Mouse (Mus musculus) lung, embryonic 15.5 days (tissue): ENCODE measurements around the gene Ccdc28b. TPM values are rescaled to one million over a fixed set of nuclear protein-coding genes. Genes with fewer than 3 reads are reported as not detected.

ENCODE experiments used
- ATAC-seq: fragments of 200-750 bp; cut with Nextera tagmentation; 2 replicates; pipeline ENCODE4 v1.8.0; 2017; ENCODE audit warnings: moderate number of reproducible peaks, borderline replicate concordance; ENCODE audit not compliant: low FRiP score, low TSS enrichment; ENCODE audit errors: extremely low read depth
- H3K27ac ChIP-seq: fragments of 300-500 bp; sonication (generic); 2 replicates; pipeline ENCODE4 v1.5.1; 2015; ENCODE audit warnings: moderate library complexity, mild to moderate bottlenecking, inconsistent platforms
- H3K27me3 ChIP-seq: fragments of 300-500 bp; sonication (generic); 2 replicates; pipeline ENCODE4 v1.6.1; 2015; ENCODE audit warnings: inconsistent platforms
- H3K36me3 ChIP-seq: fragments of 300-500 bp; sonication (generic); 2 replicates; pipeline ENCODE4 v1.6.1; 2015; ENCODE audit warnings: inconsistent platforms
- H3K4me1 ChIP-seq: fragments of 300-500 bp; sonication (generic); 2 replicates; pipeline ENCODE4 v1.6.1; 2015; ENCODE audit warnings: inconsistent platforms
- H3K4me2 ChIP-seq: fragments of 300-500 bp; sonication (generic); 2 replicates; pipeline ENCODE4 v1.6.1; 2015; ENCODE audit warnings: inconsistent platforms, mild to moderate bottlenecking, moderate library complexity
- H3K4me3 ChIP-seq: fragments of 300-500 bp; sonication (generic); 2 replicates; pipeline ENCODE4 v1.5.1; 2015; ENCODE audit warnings: mild to moderate bottlenecking, inconsistent platforms
- H3K9ac ChIP-seq: fragments of 300-500 bp; sonication (generic); 2 replicates; pipeline ENCODE4 v1.6.1; 2015; ENCODE audit warnings: inconsistent platforms
- H3K9me3 ChIP-seq: fragments of 300-500 bp; sonication (generic); 2 replicates; pipeline ENCODE4 v1.6.1; 2016; ENCODE audit warnings: inconsistent platforms
- WGBS: fragments of 180-500 bp; shearing (Covaris S2); methylation state at CpG from one replicate; pipeline ENCODE4 v1.1.7; 2015; 5-methylcytosine and 5-hydroxymethylcytosine counted together
- polyA plus RNA-seq: library from polyadenylated mRNA; unstranded; fragments of >200 nt; fragmentation: Nextera tagmentation; extraction: Ambion mirVana; gene quantifications from 2 replicates; pipeline ENCODE4 v1.2.1, GENCODE M21; 2015

Ccdc28b gene
- polyA plus RNA-seq, 1 experiment from 2014 or later, result 59.5 TPM

DNA sequence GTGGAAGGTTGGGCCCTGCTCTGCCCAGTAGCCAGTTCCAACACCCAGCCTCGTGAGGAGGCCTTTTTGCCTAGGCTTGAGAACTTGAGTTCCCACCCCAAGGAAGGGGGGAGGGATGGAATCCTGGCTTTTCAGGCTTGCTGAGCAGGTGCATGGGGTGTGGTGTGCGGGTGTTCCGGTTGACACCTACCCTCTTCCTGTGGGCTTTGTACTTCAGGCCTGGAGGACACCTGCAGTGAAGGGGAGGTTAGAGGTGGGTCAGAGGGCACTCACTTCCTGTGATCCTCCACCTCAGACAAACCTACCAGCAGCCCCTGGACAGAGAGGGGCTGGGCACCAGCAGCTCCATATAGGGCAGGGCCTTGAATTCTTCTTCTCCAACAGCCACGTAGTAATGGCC is 13.7 kb downstream of the Ccdc28b start:
- peaks cover 10% of the 10 kb centered on the region; the same call in 1 of the 2 replicates for H3K4me1 ChIP-seq
- H3K36me3 ChIP-seq, result peaks cover 30% of the 10 kb centered on the region
- WGBS, result 81% methylated on average over 4 of the region's 4 CpGs
- H3K9ac ChIP-seq, result no peak overlapping the region
- no peak overlapping the region for H3K27ac ChIP-seq
- H3K27me3 ChIP-seq, result no peaks in the 10 kb centered on the region
- H3K4me3 ChIP-seq, result no peak overlapping the region
- no peak overlapping the region for H3K4me2 ChIP-seq
- H3K9me3 ChIP-seq, result no peaks in the 10 kb centered on the region
- ATAC-seq, result peak; percentile 20; the same call in 1 of the 2 replicates

DNA sequence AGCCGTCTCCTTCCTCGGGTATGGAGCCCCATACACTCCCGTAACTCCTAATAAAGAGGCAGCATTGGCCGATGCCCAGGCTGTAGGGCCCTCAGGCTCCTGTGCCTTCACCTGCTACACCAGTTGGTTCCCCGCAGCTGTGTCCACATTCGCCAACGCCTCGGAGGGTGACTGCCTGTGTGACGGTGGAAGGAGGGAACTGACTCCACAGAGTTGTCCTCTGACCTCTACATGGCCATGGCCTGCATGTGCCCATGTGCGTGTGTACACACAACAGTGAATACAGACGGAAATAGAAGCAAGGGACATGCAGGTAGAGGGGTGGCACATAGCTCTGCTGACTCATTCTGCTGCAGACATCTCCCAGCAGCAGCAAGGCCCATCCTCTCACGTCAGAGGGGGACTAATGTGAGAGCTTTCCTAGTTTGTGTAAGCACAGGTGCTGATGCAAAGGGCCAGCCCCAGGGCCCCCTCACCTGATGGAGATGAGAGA is 14.6 kb downstream of the Ccdc28b start:
- Histone ChIP-seq H3K4me1 (peaks cover 7% of the 10 kb centered on the region; the same call in 1 of the 2 replicates), H3K4me2 (no peak overlapping the region), H3K9me3 (no peaks in the 10 kb centered on the region), H3K9ac (no peak overlapping the region), H3K4me3 (no peak overlapping the region), H3K27me3 (no peaks in the 10 kb centered on the region), H3K36me3 (peaks cover 38% of the 10 kb centered on the region), H3K27ac (no peak overlapping the region)
- 0 out of 2 replicates have a peak, but pooled peaks have one; percentile 19 for ATAC-seq
- WGBS, result 77% methylated on average over 12 of the region's 12 CpGs

DNA sequence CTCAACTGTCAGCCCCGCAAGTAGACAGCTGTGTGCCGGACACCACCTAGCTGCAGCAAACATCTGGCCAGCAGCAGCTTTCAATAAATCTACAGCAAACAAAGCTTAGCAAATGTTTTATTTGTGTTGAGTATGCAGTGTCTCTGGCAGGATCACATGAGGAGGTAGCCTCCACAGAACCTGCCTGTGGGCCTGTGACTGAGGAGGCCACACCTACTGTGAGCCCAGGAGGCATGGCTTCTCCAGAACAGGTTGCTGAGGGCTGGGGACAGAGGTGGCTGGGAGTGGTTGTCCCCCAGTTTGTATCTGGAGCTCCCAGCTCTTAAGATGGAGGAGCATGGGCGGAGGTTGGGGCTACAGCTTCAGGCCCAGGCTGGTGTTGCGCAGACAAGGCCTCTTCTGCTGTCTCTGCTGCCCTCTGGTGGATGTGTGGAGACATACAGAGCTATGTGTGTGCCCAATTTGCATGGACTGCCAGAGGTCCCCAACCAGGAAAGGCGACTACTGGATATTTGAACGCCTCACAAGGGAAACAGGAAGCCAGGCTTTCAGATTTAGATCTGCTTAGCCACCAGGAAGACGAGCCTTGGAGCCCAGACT is 15.2 kb downstream of the Ccdc28b start:
- WGBS, result 30% methylated on average over 7 of the region's 7 CpGs
- peak overlapping the region; percentile 13; the same call in 1 of the 2 replicates for H3K27ac ChIP-seq
- no peaks in the 10 kb centered on the region for H3K9me3 ChIP-seq
- no peaks in the 10 kb centered on the region for H3K27me3 ChIP-seq
- H3K4me3 ChIP-seq, result no peak overlapping the region
- peaks cover 45% of the 10 kb centered on the region for H3K36me3 ChIP-seq
- H3K4me2 ChIP-seq, result no peak overlapping the region
- 0 out of 2 replicates have a peak, but pooled peaks cover under 1% of the 10 kb centered on the region for H3K4me1 ChIP-seq
- H3K9ac ChIP-seq, result no peak overlapping the region
- ATAC-seq, result peak; percentile 68; the same call in 1 of the 2 replicates

DNA sequence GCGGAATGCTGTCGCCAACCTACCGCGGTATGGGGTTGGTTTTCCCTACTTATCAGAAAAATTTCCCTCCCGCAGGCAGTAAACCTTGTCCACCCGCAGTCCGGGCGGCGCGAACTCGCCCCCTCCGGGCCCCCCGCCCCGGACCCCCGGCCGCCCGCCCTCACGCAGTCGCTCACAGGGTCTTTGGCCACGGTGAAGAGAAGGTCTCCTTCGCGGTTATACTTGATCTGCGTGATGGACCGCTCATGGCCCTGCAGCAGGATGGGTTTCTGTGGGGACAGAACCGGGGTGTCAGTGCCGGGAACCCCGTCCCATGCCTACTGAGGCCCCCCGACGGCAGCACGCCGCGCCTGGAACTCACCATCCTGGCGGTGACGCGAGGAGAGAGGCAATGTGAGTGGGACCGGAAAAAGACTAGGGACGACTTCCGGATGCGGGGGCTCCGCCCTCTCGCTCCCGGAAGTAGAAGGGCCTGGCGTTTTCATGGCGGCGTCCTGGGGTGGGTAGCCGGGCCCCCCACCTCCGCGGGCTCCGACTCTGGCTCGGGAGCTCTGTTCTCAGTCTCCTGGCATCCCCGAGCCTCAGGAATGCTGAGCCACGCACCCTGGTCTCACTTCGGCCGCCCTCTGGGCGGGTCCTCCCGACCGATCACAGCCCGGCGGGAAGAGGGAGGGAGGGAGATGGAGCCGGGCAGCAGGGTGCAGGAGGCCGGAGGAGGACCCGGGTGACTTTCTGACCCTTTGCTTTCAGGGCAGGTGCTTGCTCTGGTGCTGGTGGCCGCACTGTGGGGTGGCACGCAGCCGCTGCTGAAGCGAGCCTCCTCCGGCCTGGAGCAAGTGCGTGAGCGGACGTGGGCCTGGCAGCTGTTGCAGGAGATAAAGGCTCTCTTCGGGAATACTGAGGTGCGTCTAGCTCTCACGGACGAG is 23.3 kb downstream of the Ccdc28b start, which contains the start of the genes Eif3i and Tmem234:
Gene Eif3i (minus strand): TSS at position 416 of the 926 bp plus-strand sequence.
Gene Tmem234 (plus strand): TSS at position 436 of the 926 bp plus-strand sequence.
- Histone ChIP-seq H3K27me3 (no peaks in the 10 kb centered on the region), H3K4me3 (peak within 1 kb of the TSS; percentile 64), H3K4me1 (peaks cover 24% of the 10 kb centered on the region), H3K9me3 (no peaks in the 10 kb centered on the region), H3K4me2 (peak within 1 kb of the TSS; percentile 77), H3K27ac (peak within 1 kb of the TSS; percentile 49), H3K9ac (peak within 1 kb of the TSS; percentile 67), H3K36me3 (peaks cover 43% of the 10 kb centered on the region)
- under 1% methylated on average over 70 of the region's 74 CpGs for WGBS
- ATAC-seq, result peak; percentile 87

DNA sequence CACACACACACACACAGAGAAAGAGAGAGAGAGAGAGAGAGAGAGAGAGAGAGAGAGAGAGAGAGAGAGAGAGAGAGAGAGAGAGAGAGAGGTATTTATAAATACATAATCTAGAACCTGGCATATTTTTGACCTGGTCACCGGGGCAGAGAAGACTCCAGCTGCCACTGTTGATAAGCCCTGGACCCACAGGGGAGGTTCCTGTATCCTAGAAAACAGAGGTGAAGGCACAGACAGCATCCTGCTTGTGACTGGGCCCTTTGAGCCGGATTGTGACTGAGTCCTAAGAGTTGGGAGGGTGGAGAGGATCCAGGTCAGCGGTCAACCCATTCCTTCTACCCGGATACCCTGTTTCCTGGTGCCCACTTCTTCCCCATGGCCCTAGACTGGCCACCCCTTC is 34.9 kb downstream of the Ccdc28b start:
- no peak overlapping the region for H3K4me3 ChIP-seq
- no peaks in the 10 kb centered on the region for H3K9me3 ChIP-seq
- H3K27me3 ChIP-seq, result no peaks in the 10 kb centered on the region
- no peak overlapping the region for H3K27ac ChIP-seq
- H3K4me1 ChIP-seq, result peaks cover 12% of the 10 kb centered on the region
- H3K9ac ChIP-seq, result no peak overlapping the region
- H3K36me3 ChIP-seq, result peaks cover 33% of the 10 kb centered on the region
- ATAC-seq, result no peak
- H3K4me2 ChIP-seq, result no peak overlapping the region
- 76% methylated on average over 4 of the region's 4 CpGs for WGBS

DNA sequence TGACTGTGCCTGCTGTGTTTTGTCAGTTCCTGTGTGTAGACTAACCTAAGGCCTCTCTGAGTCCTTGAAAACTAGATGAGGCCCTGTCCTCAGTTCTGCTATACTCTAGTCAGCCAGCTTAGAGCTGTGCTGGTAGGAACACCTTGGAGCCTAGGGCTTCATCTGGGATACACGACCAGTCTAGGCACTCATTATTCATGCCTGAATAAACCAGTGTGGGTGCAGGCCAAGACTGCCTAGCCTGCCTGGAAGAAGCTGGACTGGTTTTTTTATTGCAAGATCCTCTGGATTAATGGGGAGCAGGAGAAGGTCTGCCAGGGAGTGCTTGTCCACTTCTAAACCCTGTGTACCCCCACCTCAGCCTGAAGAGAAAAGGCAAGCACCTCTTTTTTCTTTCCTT is 36.8 kb downstream of the Ccdc28b start:
- ATAC-seq, result no peak
- Histone ChIP-seq H3K4me1 (peaks cover 12% of the 10 kb centered on the region), H3K4me3 (no peak overlapping the region), H3K9me3 (no peaks in the 10 kb centered on the region), H3K27ac (no peak overlapping the region), H3K27me3 (no peaks in the 10 kb centered on the region), H3K36me3 (peaks cover 16% of the 10 kb centered on the region), H3K9ac (no peak overlapping the region), H3K4me2 (no peak overlapping the region)
- WGBS, result 50% methylated on average over 1 of the region's 1 CpGs

DNA sequence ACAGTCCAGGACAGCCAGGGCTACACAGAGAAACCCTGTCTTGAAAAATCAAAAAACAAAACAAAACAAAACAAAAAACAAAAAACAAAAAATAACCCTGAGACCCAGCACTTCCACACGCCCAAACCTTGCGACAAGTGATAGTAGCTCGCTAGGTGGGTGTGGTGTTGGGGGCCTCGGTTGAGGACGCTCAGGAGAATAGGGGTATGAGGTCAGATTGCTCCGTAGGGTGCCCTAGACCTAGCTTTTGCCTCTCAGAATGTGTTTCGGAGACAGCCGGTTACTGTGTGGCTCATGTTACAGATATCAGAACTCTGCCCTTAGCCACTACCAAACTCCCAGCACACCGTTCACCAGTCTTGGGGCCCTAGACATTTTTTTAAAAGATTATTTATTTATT is 38.0 kb downstream of the Ccdc28b start:
- ATAC-seq, result no peak
- Histone ChIP-seq H3K9ac (no peak overlapping the region), H3K36me3 (peaks cover 4% of the 10 kb centered on the region), H3K9me3 (no peaks in the 10 kb centered on the region), H3K4me2 (peak overlapping the region; percentile 83), H3K27me3 (no peaks in the 10 kb centered on the region), H3K27ac (no peak overlapping the region), H3K4me3 (no peak overlapping the region), H3K4me1 (peaks cover 12% of the 10 kb centered on the region)
- WGBS, result 79% methylated on average over 9 of the region's 9 CpGs

DNA sequence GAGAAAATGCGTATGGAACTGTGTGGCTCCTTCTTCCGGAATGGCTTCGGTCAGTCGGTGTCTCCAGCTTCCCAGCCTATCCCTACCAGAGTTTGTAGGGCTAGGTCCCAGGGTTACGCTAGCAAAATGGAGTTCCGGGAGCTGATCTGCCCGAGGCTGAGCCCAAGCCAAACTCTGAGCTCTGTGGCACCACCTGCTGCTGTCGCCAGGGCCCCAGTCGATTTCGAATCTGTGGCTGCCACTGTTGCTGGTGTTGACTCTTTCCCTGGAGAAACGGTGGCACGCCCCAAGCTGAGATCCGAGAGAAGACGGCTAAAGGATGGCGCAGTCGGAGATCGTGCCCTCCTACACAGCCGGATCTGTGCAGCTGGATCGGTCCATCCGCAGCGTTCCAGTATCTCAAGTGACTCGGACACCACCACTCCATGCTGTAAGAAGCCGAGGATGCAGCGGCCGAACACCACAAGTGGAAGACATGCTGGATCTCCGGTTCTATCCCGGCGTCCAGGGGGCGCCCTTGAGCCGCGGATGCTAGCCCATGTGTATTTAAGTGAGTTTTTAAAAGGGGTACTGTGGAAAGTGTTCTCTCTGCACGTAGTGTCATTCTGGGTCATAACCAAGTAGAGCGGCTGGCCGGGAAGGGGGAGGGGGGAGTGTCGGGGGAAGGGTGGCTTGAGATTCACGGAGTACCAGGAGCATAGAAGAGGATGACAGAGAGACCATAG is 38.7 kb downstream of the Ccdc28b start:
- Histone ChIP-seq H3K9me3 (no peaks in the 10 kb centered on the region), H3K9ac (peak overlapping the region; percentile 45), H3K4me1 (peaks cover 12% of the 10 kb centered on the region), H3K36me3 (no peaks in the 10 kb centered on the region), H3K4me2 (peak overlapping the region; percentile 83), H3K27me3 (no peaks in the 10 kb centered on the region), H3K27ac (peak overlapping the region; percentile 56), H3K4me3 (peak overlapping the region; percentile 48)
- 1% methylated on average over 36 of the region's 36 CpGs for WGBS
- peak; percentile 71; the same call in 1 of the 2 replicates for ATAC-seq

DNA sequence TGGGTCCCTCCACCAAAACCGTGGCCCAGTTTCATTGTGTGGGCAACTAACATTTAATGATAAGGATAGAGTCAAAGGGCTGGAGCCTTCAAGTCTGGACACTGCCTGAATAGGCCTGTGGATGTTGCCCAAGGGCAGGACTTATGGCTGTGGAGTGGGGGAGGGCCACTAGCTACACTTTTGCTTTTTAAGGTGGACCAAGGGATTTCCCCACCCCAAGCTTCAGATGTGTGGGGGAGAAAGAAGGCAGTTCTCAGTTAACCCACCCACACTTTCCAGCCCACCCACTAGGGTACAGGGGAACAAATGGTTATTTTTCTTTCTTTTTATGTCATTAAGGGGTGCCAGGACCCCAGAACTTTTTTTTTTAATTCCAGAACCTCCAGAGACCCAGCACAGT is 39.4 kb downstream of the Ccdc28b start:
- H3K9me3 ChIP-seq, result no peaks in the 10 kb centered on the region
- peak overlapping the region; percentile 48 for H3K4me3 ChIP-seq
- peak overlapping the region; percentile 83 for H3K4me2 ChIP-seq
- no peak for ATAC-seq
- 70% methylated on average over 1 of the region's 1 CpGs for WGBS
- H3K4me1 ChIP-seq, result peaks cover 12% of the 10 kb centered on the region
- no peaks in the 10 kb centered on the region for H3K27me3 ChIP-seq
- peak overlapping the region; percentile 56 for H3K27ac ChIP-seq
- H3K36me3 ChIP-seq, result no peaks in the 10 kb centered on the region
- peak overlapping the region; percentile 45 for H3K9ac ChIP-seq

DNA sequence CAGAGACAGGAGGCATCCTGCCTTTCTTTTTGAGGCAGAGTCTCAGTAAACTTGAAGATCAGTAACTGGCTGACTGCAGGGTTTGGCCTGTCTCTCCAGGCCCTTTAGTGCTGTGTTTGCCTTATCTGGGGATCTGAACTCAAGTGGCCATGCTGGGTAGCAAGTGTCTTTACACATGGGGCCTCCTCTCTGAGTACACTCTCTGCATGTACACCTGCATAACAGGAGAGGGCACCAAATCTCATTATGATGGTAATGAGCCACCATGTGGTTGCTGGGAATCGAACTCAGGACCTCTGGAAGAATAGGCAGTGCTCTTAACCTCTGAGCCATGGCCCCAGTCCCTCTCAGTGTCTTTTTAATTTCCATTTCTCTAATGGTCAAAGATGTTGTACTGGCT is 41.5 kb downstream of the Ccdc28b start:
- Histone ChIP-seq H3K27ac (no peak overlapping the region), H3K4me1 (peaks cover 18% of the 10 kb centered on the region), H3K9me3 (no peaks in the 10 kb centered on the region), H3K4me2 (no peak overlapping the region), H3K9ac (no peak overlapping the region), H3K4me3 (no peak overlapping the region), H3K27me3 (no peaks in the 10 kb centered on the region), H3K36me3 (no peaks in the 10 kb centered on the region)
- ATAC-seq, result no peak
- 75% methylated on average over 1 of the region's 1 CpGs for WGBS

DNA sequence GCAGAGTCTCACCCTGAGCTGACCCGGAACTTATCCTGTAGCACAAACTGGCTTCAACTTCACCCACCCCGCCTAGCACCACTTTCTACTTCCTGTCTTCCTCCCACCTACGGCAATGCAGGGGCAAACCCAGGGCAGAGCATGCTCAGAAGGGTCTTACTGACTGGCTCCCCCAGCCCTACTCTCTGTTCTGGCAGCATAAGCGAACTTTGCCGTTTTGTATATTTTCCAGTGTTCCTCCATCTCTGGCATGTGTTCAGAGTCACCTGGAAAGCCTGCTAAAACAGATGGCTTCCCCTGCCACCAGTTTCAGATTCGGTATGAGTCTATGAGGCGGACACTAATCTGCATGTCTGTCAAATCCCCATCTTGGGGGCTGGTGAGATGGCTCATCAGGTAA is 43.4 kb downstream of the Ccdc28b start:
- Histone ChIP-seq H3K27ac (no peak overlapping the region), H3K4me1 (peaks cover 15% of the 10 kb centered on the region), H3K4me3 (no peak overlapping the region), H3K36me3 (no peaks in the 10 kb centered on the region), H3K9ac (no peak overlapping the region), H3K4me2 (no peak overlapping the region), H3K27me3 (no peaks in the 10 kb centered on the region), H3K9me3 (no peaks in the 10 kb centered on the region)
- ATAC-seq, result no peak
- 54% methylated on average over 7 of the region's 7 CpGs for WGBS
